ENCODE assay signal across 7 mouse cellular contexts in genomic region chr4:148504497-148504959, GRCm38 (mm10). TPM values are rescaled to one million over a fixed set of nuclear protein-coding genes. Genes with fewer than 3 reads are reported as not detected.
DNase-seq lines count a peak whose midpoint lies in the region; ATAC-seq lines count a peak whose summit lies in the region.

No protein-coding gene starts in this region.

- ATAC-seq in inflammation-experienced regulatory T-cells, adult 6 months, result no peak

- intact Hi-C loops in heart, postnatal 10 days (cut with DNase I), result no loop called here

- peak; percentile 18 for DNase-seq in ovary, adult 18-20 months (ENCODE audit: low spot score)
- DNase-seq in ovary, postnatal 10 days (ENCODE audit: low spot score), result no peak
- peak; percentile 47 for DNase-seq in cerebellum, adult 9-11 months
- peak; percentile 68 to 77 for DNase-seq in heart, postnatal 10 days
- peak; percentile 60 to 87 for DNase-seq in layer of hippocampus, postnatal 14 days (ENCODE audit: low spot score in 2 of 2)
- peak; percentile 36 for DNase-seq in ovary, postnatal 14 days (ENCODE audit: low spot score)

RNA-seq across cellular contexts. Expression of gene Angptl7, which starts 4.3 kb away (rescaled TPM):
- total RNA-seq in heart, postnatal 10 days (2021), result 1 to 10 TPM; 3.3 to 4.8 TPM
- under 1 TPM; 0.29 to 0.30 TPM for total RNA-seq in layer of hippocampus, postnatal 14 days (2021)
- under 1 TPM; 0.16 to 0.61 (median 0.36) TPM for polyA plus RNA-seq in inflammation-experienced regulatory T-cells, adult 6 months (2017; shearing (Covaris generic))

RNA-seq across cellular contexts. Expression of gene Exosc10, which starts 53.7 kb away (rescaled TPM):
- total RNA-seq in heart, postnatal 10 days (2021), result 10 to 100 TPM; 55.4 to 56.0 TPM
- total RNA-seq in layer of hippocampus, postnatal 14 days (2021), result 10 to 100 TPM; 48.9 to 52.4 TPM
- polyA plus RNA-seq in inflammation-experienced regulatory T-cells, adult 6 months (2017; shearing (Covaris generic)), result 100 to 1,000 TPM in 1 of 3 experiments, 10 to 100 TPM in 2; 63.8 to 103 (median 96.2) TPM

RNA-seq across cellular contexts. Expression of gene Mtor, which starts 56.1 kb away (rescaled TPM):
- total RNA-seq in heart, postnatal 10 days (2021), result 10 to 100 TPM; 57.5 to 59.4 TPM
- 10 to 100 TPM; 80.2 to 80.7 TPM for total RNA-seq in layer of hippocampus, postnatal 14 days (2021)
- 10 to 100 TPM; 10.1 to 13.5 (median 11.7) TPM for polyA plus RNA-seq in inflammation-experienced regulatory T-cells, adult 6 months (2017; shearing (Covaris generic))

RNA-seq across cellular contexts. Expression of gene Ubiad1, which starts 60.0 kb away (rescaled TPM):
- 10 to 100 TPM; 22.7 TPM for total RNA-seq in heart, postnatal 10 days (2021)
- total RNA-seq in layer of hippocampus, postnatal 14 days (2021), result 1 to 10 TPM; 8.9 to 9.1 TPM
- 1 to 10 TPM; 8.6 to 9.2 (median 8.7) TPM for polyA plus RNA-seq in inflammation-experienced regulatory T-cells, adult 6 months (2017; shearing (Covaris generic))
